In genomic region chr9:51306351-51306750, GRCm38 (mm10) we compare ENCODE assay signal across 43 mouse cellular contexts. TPM values are rescaled to one million over a fixed set of nuclear protein-coding genes. Genes with fewer than 3 reads are reported as not detected.
"Had no signal": no experiment of that assay in that cellular context is flagged by ENCODE, and none has a peak within 500 bp of the region (broad histone marks: within the 10 kb centered on the region; RNA-seq: fewer than 3 reads in every experiment).

No protein-coding gene starts in this region.

- H3K27ac ChIP-seq: limb, embryonic 10.5 days; limb, embryonic 12.5 days; limb, embryonic 13.5 days; limb, embryonic 15.5 days; liver, embryonic 13.5 days; liver, embryonic 14.5 days; liver, embryonic 15.5 days; lung, embryonic 15.5 days; macrophage; midbrain, embryonic 10.5 days; midbrain, embryonic 12.5 days; midbrain, embryonic 13.5 days; midbrain, embryonic 15.5 days; neural tube, embryonic 12.5 days had no signal

- H3K27me3 ChIP-seq: limb, embryonic 12.5 days; limb, embryonic 13.5 days; limb, embryonic 15.5 days; liver, embryonic 13.5 days; liver, embryonic 15.5 days; lung, embryonic 15.5 days; megakaryocyte, embryonic 14.5 days; midbrain, embryonic 12.5 days; midbrain, embryonic 13.5 days; midbrain, embryonic 15.5 days; neural tube, embryonic 12.5 days had no signal

- H3K9ac ChIP-seq: limb, embryonic 12.5 days; limb, embryonic 13.5 days; limb, embryonic 15.5 days; liver, embryonic 13.5 days; liver, embryonic 14.5 days; liver, embryonic 15.5 days; liver, postnatal 0 days; lung, embryonic 14.5 days; lung, embryonic 15.5 days; midbrain, embryonic 12.5 days; midbrain, embryonic 13.5 days; midbrain, embryonic 15.5 days; neural tube, embryonic 12.5 days had no signal

- H3K4me2 ChIP-seq: limb, embryonic 12.5 days; limb, embryonic 13.5 days; limb, embryonic 15.5 days; liver, embryonic 11.5 days; liver, embryonic 13.5 days; liver, embryonic 15.5 days; lung, embryonic 14.5 days; lung, embryonic 15.5 days; midbrain, embryonic 11.5 days; midbrain, embryonic 12.5 days; midbrain, embryonic 13.5 days; midbrain, embryonic 15.5 days; neural tube, embryonic 12.5 days had no signal

- H3K4me3 ChIP-seq: limb, embryonic 10.5 days; limb, embryonic 12.5 days; limb, embryonic 13.5 days; limb, embryonic 15.5 days; liver, embryonic 13.5 days; liver, embryonic 15.5 days; lung, embryonic 15.5 days; megakaryocyte, embryonic 14.5 days; midbrain, embryonic 10.5 days; midbrain, embryonic 12.5 days; midbrain, embryonic 13.5 days; midbrain, embryonic 15.5 days; myocyte; neural tube, embryonic 12.5 days had no signal

- ATAC-seq: liver, postnatal 0 days; lung, postnatal 0 days; midbrain, embryonic 13.5 days; midbrain, embryonic 15.5 days; midbrain, embryonic 16.5 days had no signal

- DNase-seq: left cerebral cortex, postnatal 4 days; liver; liver, embryonic 13.5 days; liver, postnatal 0 days; lung, adult 18-20 months; lung, adult 2 months; lung, embryonic 14.5 days; lung, postnatal 10 days; lung, postnatal 14 days; lung, postnatal 36 days; lung, postnatal 4 days; midbrain, embryonic 14.5 days had no signal

- H3K4me1 ChIP-seq: limb, embryonic 10.5 days; limb, embryonic 12.5 days; limb, embryonic 13.5 days; liver, embryonic 15.5 days; midbrain, embryonic 10.5 days; midbrain, embryonic 12.5 days; midbrain, embryonic 13.5 days; neural tube, embryonic 12.5 days had no signal

- H3K9me3 ChIP-seq: limb, embryonic 10.5 days; limb, embryonic 12.5 days; limb, embryonic 13.5 days; limb, embryonic 15.5 days; liver, embryonic 13.5 days; liver, embryonic 15.5 days; lung, embryonic 15.5 days; megakaryocyte, embryonic 14.5 days; midbrain, embryonic 10.5 days; midbrain, embryonic 12.5 days; midbrain, embryonic 13.5 days; midbrain, embryonic 15.5 days; neural tube, embryonic 12.5 days had no signal

- H3K36me3 ChIP-seq: limb, embryonic 10.5 days; limb, embryonic 12.5 days; limb, embryonic 13.5 days; limb, embryonic 15.5 days; liver, embryonic 13.5 days; liver, embryonic 15.5 days; lung, embryonic 15.5 days; midbrain, embryonic 10.5 days; midbrain, embryonic 12.5 days; midbrain, embryonic 13.5 days; midbrain, embryonic 15.5 days; neural tube, embryonic 12.5 days had no signal

RNA-seq across cellular contexts. Expression of gene 1810046K07Rik, which starts 22.4 kb away (rescaled TPM):
- total RNA-seq: left cerebral cortex, adult 8-10 months; left cerebral cortex, postnatal 10 days; left cerebral cortex, postnatal 14 days; left cerebral cortex, postnatal 25 days; left cerebral cortex, postnatal 36 days; left cerebral cortex, postnatal 4 days; megakaryocyte progenitor cell, adult 5-6 weeks; megakaryocyte, adult 5-6 weeks; megakaryocyte-erythroid progenitor cell, adult 5-6 weeks; midbrain, postnatal 0 days; monocyte, adult 5-6 weeks had no signal
- polyA plus RNA-seq: limb, embryonic 10.5 days; limb, embryonic 11.5 days; limb, embryonic 15.5 days; liver, embryonic 11.5 days; liver, embryonic 13.5 days; lung, embryonic 14.5 days; macrophage; midbrain, embryonic 10.5 days; midbrain, embryonic 11.5 days; midbrain, embryonic 12.5 days; midbrain, embryonic 13.5 days; midbrain, embryonic 14.5 days; midbrain, embryonic 15.5 days; midbrain, embryonic 16.5 days; midbrain, postnatal 0 days; myocyte; neural tube, embryonic 11.5 days; neural tube, embryonic 12.5 days had no signal

RNA-seq across cellular contexts. Expression of gene Colca2, which starts 28.0 kb away (rescaled TPM):
- total RNA-seq: megakaryocyte, adult 5-6 weeks; midbrain, postnatal 0 days; monocyte, adult 5-6 weeks had no signal
